Mouse (Mus musculus): ENCODE measurements around the gene Abca4.

The Abca4 gene

DNA sequence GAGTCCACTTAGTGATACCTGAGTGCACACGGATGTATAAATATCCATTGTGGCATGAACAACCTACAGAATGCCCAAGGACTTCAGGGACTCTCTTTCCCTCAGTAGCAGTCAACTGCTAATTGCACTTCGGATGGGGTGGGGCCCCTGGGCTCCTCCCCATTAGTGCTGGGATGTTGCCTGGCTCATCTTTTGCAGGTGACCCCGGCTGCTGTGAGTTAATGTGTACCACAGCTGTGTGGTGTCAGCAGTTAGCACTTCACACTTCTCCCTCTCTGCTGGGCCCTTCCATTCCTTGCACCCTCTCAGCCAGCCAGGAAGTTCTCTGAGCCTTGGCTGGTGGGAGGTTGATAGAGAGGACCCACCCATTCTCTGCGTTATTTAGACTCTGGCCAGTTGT lies 65.2 kb downstream of the Abca4 start:
- no peak for DNase-seq (ENCODE audit: low read depth, low spot score)

DNA sequence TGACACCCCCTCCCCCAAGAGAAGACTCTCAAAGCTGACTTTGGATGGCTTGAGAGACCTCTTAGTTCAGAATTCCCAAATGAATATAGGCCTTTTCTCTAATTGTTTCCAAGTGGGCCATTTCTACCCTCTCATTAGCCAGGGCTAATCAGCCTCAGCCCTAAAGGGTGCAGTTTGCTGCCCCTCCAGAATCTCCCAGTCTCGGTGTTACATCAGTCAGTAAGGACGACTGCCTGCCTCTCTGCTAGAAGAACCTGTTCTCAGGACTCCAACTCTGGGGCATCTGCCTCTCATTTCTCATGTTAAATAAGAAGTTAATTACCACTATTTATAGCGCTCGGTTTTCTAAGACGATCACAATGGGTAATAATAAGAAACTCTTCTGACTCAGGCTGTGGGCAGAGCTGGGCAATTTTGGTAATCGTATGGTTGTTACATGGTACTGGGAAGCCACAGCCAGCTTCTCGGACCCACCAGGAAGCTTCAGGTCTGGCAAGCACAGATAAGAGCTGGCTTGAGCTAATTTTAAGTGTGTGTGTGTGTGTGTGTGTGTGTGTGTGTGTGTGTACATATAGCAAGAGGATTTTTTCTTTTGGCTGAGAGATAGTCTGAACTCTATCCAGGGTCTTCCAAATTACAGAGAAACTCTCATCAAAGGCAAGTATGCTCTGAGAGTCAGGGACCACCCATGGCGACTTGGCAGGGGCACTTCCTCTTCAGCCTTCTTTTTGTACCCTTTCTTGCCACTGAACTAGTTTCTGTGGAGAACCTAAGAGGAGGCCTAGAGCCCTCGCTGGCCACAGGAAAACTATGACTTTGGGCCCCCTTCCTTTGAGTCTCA lies 67.1 kb downstream of the Abca4 start:
- DNase-seq (ENCODE audit: low read depth, low spot score) = no peak

DNA sequence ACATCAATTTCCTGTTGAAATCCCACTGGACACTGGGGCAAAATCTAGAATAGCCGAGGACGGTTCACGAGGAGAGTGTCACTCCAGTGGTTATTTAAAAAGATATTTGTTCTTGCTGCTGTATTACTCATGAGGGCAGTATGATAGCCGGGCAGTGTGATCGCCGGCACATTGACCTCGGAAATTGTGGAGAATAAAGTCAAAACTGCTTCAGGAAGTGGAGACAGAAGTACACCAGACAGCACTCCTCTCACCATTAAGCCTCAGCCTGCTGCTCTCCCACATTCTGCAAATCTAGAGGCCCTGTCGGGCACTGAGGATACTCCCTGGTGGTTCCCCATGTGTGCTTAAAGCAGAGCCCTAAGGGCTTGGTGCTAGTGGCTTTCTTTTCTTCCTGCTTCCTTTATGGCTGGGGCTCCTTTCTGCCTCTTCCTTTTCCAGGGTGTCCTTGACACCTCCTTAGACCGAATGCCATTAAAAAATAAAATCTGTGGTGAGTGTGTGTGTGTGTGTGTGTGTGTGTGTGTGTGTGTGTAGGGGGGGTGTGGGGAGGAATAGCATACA lies 74.5 kb downstream of the Abca4 start:
- no peak for DNase-seq (ENCODE audit: low read depth, low spot score)

DNA sequence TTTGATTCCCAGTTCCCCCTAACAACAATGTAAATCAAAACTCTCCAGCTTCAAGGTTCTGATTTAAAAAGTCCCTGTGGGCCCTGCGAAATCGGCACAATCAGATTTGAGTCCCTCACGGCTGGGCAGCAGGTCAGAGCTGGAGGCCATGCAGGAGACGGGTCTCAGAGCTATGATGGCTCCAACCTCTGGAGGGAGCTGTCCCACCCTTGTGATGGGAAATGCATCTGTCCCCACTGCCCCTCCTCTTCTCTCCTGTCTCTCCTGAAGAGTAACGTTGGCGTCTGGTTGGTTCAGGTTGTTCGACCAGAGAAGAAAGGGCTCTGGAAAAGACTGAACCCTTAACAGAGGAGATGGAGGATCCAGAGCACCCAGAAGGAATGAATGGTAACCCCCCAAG lies 75.5 kb downstream of the Abca4 start:
- DNase-seq (ENCODE audit: low read depth, low spot score) = no peak

DNA sequence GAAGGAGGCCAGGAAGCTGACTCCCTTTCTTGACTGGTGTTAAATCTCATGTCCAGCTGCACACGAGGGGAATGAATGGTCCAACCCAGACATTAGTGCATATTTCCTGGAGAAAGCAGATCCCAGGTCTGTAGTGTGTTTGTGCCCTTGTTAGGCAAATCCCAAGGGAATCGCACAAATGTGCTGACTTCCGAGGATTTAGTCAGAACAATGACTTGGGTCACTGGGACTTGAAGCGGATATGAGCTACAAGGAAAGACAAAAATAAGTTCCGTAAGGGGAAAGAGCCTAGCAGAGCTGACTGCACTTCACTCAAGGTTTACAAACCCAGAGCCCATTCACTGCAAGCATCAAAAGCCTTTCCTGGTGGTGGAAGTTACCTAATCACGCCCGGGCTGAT lies 76.0 kb downstream of the Abca4 start:
- DNase-seq (ENCODE audit: low read depth, low spot score) = no peak

DNA sequence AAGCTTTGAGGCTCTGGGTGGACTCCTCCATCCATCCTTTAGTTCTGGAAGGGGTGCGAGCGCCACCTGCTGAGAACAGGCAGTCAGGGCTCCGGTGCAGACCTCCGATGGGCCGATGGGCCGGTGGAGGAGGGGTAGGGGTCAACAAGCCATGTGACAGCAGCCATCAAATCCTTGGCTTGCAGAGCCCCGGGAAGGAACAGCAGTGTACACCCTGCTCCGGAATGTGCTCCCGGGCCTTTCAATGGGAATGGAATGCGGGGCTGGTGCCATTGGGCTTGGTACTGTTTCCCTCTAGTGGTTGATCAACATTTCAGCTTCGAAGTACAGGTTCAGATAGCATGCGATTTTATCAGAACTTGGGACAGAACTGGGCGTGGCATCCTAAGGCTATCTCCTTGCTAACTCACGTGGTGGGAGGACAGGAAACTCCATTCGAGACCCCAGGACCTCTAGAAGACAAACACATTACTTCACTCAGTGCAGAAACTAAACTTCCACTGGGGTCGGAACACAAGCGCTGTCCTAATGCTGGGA lies 78.0 kb downstream of the Abca4 start:
- peak; percentile 71 for DNase-seq (ENCODE audit: low read depth, low spot score)

DNA sequence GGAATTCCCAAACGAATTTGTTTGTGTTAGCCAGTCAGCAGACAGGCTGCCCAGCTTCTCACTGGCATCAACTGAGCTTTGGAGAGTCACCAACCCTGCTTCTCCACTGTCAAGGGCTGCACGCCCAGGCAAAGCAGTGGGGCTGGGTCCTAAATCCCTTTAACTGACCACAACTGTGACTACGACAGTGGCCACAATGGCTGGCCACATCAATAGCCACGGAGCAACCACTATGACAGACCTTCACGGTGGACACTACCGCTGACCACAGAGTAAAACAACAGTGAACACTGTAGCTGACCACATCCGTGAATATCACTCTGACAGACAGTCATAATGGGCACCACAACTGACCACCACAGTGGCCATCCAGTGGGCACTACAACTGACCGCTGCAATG lies 78.6 kb downstream of the Abca4 start:
- DNase-seq (ENCODE audit: low read depth, low spot score) = no peak

DNA sequence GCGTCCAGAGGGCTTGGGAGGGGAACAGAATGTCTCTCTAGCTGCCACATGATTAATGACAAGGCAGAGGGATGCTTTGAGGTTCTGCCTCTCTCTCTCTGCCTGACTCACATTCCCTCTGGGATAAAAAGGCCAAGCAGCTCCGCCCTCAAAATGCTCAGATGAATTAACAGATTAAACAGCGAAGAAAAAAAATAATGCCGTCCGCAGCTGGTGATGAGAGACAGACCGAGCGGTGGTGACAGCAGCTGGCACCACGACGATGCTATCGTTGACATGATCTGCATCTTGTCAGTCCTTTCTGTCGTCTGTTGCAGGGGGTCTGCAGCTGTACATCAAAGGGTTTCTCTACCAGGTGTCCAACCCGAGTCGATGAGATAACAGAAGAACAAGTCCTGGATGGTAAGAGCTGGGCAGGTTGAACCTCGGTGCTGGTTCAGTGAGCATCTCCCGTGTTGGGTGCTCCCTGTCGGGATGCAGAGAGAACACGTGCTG lies 84.8 kb downstream of the Abca4 start:
- no peak for DNase-seq (ENCODE audit: low read depth, low spot score)

DNA sequence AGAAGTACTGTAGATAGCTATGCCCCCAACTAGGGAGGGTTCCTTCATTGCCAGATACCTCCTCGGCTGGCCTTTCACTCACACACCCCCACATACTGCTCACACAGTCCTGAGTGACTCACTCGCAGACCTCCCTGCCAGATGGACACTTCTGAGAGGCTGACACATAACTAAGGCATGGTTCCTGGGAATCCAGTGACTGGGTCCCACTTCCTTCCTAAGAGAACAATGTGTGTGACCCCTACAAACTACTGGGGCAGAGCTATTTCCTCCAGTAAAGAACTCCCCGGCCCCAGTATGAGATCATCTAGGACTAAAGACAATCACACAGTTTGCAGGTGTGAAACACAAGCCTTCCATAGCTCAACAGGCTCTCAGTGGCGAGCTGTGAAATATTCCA lies 86.5 kb downstream of the Abca4 start:
- no peak for DNase-seq (ENCODE audit: low read depth, low spot score)

DNA sequence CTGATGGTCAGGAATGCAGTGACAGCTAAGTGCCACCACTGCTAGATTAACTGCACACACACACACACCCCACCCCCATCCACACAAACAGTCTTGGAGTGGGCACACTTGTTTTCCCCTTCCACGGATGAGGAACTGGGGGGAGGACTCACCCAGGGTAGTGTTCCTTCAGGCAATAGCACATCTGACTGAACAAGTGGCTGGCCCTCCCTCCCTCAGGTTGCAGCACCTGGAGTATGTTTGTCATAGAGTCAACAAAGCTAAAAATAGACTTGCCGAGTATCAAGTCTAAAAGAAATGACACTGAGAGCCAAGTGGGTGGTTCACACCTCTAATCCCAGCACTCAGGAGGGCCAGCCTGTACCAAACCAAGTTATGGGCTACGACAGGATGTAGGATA lies 87.4 kb downstream of the Abca4 start:
- no peak for DNase-seq (ENCODE audit: low read depth, low spot score)

DNA sequence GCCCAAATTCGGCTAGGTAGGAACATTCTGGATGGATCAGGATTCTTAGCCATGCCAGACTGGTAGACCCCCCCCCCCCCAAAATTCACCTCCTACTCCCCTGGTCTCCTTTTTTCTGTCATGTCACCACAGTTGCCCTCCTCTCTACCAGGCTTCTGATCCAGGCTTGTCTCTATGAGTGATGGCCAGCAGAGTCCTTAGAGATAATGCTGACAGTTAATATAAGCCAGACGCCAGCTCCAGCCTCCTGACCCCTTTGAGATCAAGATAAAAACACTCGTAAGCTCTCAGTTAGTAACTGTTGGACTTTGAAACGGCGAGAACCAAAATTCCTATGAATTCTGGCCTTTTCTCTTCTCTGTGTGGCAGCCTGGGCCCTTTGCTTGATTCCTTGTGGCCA lies 89.0 kb downstream of the Abca4 start:
- no peak for DNase-seq (ENCODE audit: low read depth, low spot score)

DNA sequence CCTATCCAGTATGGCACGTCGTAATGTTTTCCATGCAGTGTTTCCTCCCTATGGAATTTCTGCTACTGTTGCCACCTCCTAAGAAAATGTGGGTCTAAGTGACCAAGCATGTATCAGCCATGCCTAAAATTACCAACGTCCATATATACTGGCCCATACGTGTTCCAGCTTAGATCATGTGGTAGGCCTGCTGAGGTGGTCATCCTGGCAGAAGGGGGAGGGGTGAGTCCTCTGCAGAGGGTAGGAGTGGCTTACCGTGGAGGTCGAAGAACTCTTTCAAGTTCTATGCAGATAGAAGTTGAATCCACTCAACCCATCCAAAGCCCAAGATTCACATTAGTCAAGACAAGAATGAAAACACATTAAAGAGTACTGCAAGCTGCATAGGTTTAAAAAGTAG lies 89.6 kb downstream of the Abca4 start:
- DNase-seq (ENCODE audit: low read depth, low spot score) = no peak

DNA sequence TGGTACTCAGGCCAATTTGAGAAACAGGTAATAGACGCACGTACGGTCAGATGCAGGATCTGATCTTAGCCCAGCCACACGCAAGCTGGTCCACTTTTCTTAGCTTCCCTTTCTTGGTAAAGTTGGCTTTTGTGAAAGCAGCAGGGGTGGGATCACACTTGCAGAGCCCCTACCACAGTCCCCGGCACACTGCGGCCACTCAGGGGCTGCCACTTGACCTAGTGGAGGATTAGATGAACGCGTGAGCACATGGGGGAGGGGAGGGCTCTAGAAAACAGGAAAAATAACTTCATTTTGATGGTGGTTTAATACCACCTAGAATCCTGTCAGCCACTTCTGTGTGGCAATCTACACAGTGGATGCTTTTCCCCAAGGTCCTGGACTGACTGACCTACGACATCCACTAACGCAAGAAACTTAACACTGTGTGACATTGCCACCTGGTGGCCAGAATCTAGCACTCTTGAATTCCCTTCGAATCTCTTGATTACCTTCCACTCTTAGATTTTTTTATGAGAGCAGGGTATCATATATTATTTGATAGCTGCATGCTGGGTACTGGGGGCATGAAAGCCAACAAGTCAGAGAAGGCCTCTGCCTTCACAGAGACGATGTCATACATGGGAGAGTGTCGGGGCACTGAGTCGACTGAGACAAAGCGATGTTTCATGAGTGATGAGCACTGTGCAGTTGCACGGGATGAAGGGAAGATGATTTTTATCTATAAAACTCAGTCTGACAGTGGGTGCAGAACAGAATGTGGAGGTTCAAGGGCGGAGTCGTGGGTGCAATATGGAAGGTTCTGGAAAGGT lies 96.6 kb downstream of the Abca4 start:
- peak; percentile 40 for DNase-seq (ENCODE audit: low read depth, low spot score)

DNA sequence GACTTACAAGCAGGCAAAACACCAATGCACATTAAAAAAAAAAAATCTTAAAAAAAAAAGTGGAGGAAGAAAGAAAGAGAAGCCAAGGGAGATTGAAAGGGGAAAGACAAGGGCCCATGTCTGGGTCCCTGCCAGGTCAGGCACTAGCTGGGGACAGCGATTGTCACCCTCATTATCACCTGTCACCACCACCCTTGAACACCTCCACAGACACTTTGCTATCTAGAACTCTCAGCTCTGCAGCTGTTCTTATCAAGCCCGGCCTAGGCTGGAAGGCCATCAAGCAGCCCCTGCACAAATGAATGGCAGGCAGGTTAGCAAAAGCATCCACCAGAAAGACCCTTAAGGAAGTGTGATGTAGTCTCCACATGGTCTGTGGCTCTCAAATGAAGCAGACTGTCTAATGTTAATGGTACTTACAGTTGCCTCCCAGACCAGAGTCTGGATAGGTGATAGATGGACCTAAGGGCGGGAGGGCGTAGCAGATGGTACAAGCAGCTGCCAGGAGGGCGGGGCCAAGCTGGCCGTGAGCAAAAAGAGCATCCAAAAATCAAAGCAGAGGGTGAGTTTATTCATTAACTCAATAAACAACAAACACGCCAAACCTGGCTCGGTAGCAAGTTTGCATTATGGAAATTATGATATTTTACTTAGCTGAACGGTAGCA lies 98.1 kb downstream of the Abca4 start:
- no peak for DNase-seq (ENCODE audit: low read depth, low spot score)

DNA sequence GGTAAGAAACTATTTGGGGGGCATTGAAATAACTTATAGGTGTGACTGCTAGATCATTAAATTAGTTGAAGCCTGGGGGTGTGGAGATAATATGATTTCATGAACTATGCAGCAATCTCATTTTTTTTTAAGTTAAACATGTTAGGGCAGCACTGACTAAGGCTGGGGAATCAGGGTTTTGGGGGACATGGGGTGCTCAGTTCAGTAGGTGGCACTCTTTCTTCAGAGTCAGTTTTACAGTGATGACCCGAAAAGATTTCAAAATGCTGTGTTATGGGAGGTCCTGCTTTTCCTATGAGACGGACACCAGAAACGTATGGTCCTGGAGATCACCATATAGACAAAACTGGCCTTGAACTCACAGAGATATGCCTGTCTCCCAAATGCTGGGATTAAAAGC lies 99.2 kb downstream of the Abca4 start:
- no peak for DNase-seq (ENCODE audit: low read depth, low spot score)

DNA sequence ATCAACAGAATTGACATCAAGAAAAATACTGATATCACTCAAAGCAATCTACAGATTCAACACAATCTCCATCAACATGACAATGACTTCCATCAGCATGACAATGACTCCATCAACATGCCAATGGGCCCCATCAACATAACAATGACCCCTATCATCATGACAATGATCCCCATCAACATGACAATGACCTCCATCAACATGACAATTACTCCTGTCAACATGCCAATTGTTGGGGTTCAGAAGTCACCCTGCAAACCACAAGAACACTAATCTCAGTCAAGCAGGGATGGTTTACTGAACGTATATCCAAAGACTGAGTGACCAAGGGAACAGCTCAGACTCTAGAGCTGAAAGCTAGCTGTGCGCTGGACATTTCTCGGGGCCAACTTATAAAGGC lies 101.2 kb downstream of the Abca4 start:
- no peak for DNase-seq (ENCODE audit: low read depth, low spot score)

DNA sequence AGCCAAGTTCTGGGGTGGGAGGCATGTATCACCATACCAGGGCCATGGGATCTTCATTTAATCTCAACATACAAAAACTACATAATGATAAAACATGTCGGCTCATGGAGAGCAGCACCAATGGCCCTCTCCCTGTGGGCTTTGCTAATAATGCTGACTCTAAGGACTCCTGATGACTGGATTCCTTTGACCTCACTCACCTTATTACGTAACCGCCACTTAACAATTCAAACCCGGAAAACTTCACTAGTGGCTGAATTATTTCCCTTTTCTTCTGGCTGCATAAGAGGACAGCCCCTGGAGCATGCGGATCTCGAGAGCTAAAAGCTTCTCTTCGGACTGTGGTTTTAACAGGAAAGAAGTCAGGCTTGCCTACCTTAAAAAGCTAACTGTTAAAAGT lies 106.6 kb downstream of the Abca4 start:
- no peak for DNase-seq (ENCODE audit: low read depth, low spot score)

DNA sequence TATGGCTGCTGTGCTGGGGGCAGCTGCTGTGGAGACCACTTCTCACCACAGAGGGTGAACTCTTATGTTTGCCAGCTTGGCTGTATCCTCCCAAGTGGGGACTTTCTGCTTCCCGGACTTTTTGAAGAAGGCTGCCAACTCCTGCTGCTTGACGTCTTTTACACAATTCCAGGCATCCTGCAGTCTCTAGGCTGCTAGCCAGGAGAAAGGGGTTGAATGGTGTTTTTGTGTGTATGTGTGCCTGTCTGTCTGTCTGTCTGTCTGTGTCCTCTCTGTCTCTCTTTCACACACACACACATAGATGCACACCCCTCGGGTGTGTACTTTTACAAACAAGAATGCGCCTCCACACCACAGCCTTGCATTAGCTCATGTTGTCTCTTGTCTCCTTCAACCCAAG lies 108.2 kb downstream of the Abca4 start:
- no peak for DNase-seq (ENCODE audit: low read depth, low spot score)

DNA sequence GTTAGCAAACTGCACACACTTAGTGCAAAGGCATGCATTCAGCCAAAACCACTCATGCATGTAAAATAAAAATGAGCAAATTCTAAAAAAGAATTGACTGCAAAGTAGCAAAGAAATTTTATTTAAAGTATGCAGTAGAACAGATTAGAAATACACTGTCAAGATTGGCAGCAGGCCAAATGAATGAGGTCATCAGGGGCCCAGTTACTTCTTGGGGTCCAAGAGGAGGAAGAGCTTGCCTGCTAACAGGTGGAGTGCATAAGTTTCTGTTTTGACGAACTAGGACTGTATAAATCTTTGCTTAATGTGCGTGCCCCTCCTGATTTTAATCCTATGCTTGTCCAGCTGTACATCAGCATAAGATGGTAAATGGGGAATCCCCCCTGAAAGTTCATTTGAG lies 109.8 kb downstream of the Abca4 start:
- no peak for DNase-seq (ENCODE audit: low read depth, low spot score)

DNA sequence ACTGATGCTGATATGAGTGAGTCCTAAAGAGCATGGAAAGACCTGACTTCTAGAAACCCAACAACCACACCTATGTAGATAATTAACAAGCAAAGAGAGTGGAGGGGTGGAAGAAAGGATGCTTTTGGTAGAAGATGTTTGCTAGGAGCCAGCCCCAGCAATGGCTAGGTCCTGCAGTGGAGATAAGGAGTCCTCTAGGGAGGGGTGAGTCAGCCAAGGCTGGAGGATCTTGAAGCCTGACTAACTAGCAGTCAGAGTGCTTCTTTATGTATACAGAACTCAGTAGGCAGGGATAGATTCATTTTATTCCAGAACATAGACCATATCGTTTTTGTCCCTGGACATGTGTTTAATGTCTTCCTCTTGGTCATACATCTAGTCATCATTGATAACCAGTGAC lies 115.2 kb downstream of the Abca4 start:
- DNase-seq (ENCODE audit: low read depth, low spot score) = no peak

DNA sequence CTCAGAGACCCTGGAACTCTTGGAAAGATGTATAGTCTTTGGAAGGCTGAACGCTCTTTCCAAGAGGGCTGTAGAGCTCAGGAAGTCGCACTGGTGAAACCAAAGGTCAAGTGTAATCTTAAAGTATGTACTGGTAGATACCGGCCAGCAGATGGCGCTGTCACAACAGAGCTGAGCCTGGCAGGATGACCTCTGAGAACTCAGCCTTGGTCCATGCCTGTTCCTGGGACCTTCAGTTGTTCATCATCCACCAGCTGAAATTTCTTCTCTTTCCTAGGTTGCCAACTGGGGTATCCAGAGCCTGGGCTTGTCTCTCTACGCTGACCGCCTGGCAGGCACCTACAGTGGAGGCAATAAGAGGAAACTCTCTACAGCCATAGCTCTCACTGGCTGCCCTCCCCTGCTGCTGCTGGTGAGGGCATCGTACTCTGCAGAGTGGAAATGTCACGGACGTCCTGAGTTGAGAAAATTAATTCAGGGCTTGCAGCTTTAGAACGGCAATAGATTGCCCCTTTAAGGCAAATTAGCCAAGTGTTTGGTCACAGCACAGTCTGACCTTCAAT lies 125.5 kb downstream of the Abca4 start:
- peak; percentile 57 for DNase-seq (ENCODE audit: low read depth, low spot score)
